Mouse (Mus musculus) midbrain, embryonic 14.5 days (tissue): ENCODE data around the gene Camk2d. TPM values are rescaled to one million over a fixed set of nuclear protein-coding genes. Genes with fewer than 3 reads are reported as not detected.

Experiments used
- ATAC-seq: fragments of 200-750 bp; cut with Nextera tagmentation; 2 replicates; pipeline ENCODE4 v1.8.0; 2017; ENCODE audit warnings: moderate number of reproducible peaks, moderate library complexity; ENCODE audit not compliant: low FRiP score, low TSS enrichment
- DNase-seq: peaks from one replicate; pipeline ENCODE4 v3.0.0-alpha.2; 2015
- H3K27ac ChIP-seq: fragments of 300-500 bp; sonication (generic); replicated peaks from 2 replicates; pipeline ENCODE4 v1.5.1; 2014; ENCODE audit warnings: mild to moderate bottlenecking, low read depth, low read length, moderate library complexity
- H3K27me3 ChIP-seq: fragments of 300-500 bp; sonication (generic); 2 replicates; pipeline ENCODE4 v1.6.1; 2014; ENCODE audit warnings: low read length, control low read depth, mixed read lengths; ENCODE audit not compliant: control insufficient read depth, insufficient read depth
- H3K36me3 ChIP-seq: fragments of 300-500 bp; sonication (generic); 2 replicates; pipeline ENCODE4 v1.6.1; 2014; ENCODE audit warnings: low read length, control low read depth; ENCODE audit not compliant: control insufficient read depth, insufficient read depth
- H3K4me1 ChIP-seq: fragments of 300-500 bp; sonication (generic); 2 replicates; pipeline ENCODE4 v1.6.1; 2014; ENCODE audit warnings: mild to moderate bottlenecking, antibody characterized with exemption, low read length, control low read depth; ENCODE audit not compliant: control insufficient read depth, insufficient read depth
- H3K4me2 ChIP-seq: fragments of 300-500 bp; sonication (generic); 2 replicates; pipeline ENCODE4 v1.6.1; 2014; ENCODE audit warnings: mild to moderate bottlenecking, low read length, moderate library complexity
- H3K4me3 ChIP-seq: fragments of 300-500 bp; sonication (generic); replicated peaks from 2 replicates; pipeline ENCODE4 v1.5.1; 2014; ENCODE audit warnings: low read depth, low read length
- H3K9ac ChIP-seq: fragments of 300-500 bp; sonication (generic); replicated peaks from 2 replicates; pipeline ENCODE4 v1.6.1; 2014; ENCODE audit warnings: mild to moderate bottlenecking, low read length, moderate library complexity
- H3K9me3 ChIP-seq: fragments of 300-500 bp; sonication (generic); 2 replicates; pipeline ENCODE4 v1.6.1; 2016; ENCODE audit warnings: low read length, control low read depth, mixed read lengths; ENCODE audit not compliant: control insufficient read depth
- WGBS: fragments of 180-500 bp; shearing (Covaris S2); extraction: QIAGEN DNeasy Blood & Tissue Kit; methylation state at CpG from one replicate; pipeline ENCODE4 v1.1.7; 2014; 5-methylcytosine and 5-hydroxymethylcytosine counted together
- polyA plus RNA-seq: library from polyadenylated mRNA; unstranded; fragments of >200 nt; fragmentation: Nextera tagmentation; extraction: Ambion mirVana; gene quantifications from 2 replicates; pipeline ENCODE4 v1.2.1, GENCODE M21; 2014

The Camk2d gene
- polyA plus RNA-seq, 1 experiment from 2014 or later, result 51.5 TPM

- H3K27ac ChIP-seq, result no peak overlapping the region
- 96% methylated on average over 3 of the region's 3 CpGs for WGBS
- no peaks in the 10 kb centered on the region for H3K36me3 ChIP-seq
- H3K27me3 ChIP-seq, result no peaks in the 10 kb centered on the region
- no peak overlapping the region for H3K4me2 ChIP-seq
- DNase-seq (no peak), ATAC-seq (no peak)
- H3K4me1 ChIP-seq, result no peaks in the 10 kb centered on the region
- H3K9ac ChIP-seq, result no peak overlapping the region
- H3K4me3 ChIP-seq, result no peak overlapping the region
- H3K9me3 ChIP-seq, result no peaks in the 10 kb centered on the region
These were observed 200.9 kb downstream of the Camk2d start for GRCm38 (mm10) chr3:126797025-126797424.

- ATAC-seq, result no peak
- no peak for DNase-seq
- 87% methylated on average over 3 of the region's 3 CpGs for WGBS
- Histone ChIP-seq H3K27me3 (no peaks in the 10 kb centered on the region), H3K4me2 (no peak overlapping the region), H3K4me1 (no peaks in the 10 kb centered on the region), H3K36me3 (no peaks in the 10 kb centered on the region), H3K9ac (no peak overlapping the region), H3K9me3 (no peaks in the 10 kb centered on the region), H3K4me3 (no peak overlapping the region), H3K27ac (no peak overlapping the region)
These were observed 201.7 kb downstream of the Camk2d start for GRCm38 (mm10) chr3:126797810-126798209.

GRCm38 (mm10) chr3:126802988-126803387 is 206.9 kb downstream of the Camk2d start:
- Histone ChIP-seq H3K9me3 (no peaks in the 10 kb centered on the region), H3K27ac (no peak overlapping the region), H3K9ac (no peak overlapping the region), H3K4me1 (no peaks in the 10 kb centered on the region), H3K4me2 (no peak overlapping the region), H3K4me3 (no peak overlapping the region), H3K36me3 (no peaks in the 10 kb centered on the region), H3K27me3 (no peaks in the 10 kb centered on the region)
- ATAC-seq, result no peak
- DNase-seq, result no peak
- 91% methylated on average over 6 of the region's 6 CpGs for WGBS

GRCm38 (mm10) chr3:126804968-126805367 is 208.9 kb downstream of the Camk2d start:
- Histone ChIP-seq H3K4me2 (no peak overlapping the region), H3K9me3 (no peaks in the 10 kb centered on the region), H3K27me3 (no peaks in the 10 kb centered on the region), H3K9ac (no peak overlapping the region), H3K4me1 (no peaks in the 10 kb centered on the region), H3K36me3 (no peaks in the 10 kb centered on the region), H3K4me3 (no peak overlapping the region), H3K27ac (no peak overlapping the region)
- DNase-seq, result no peak
- WGBS, result 75% methylated on average over 5 of the region's 5 CpGs
- no peak for ATAC-seq

- ATAC-seq (no peak), DNase-seq (no peak)
- Histone ChIP-seq H3K4me1 (no peaks in the 10 kb centered on the region), H3K27ac (no peak overlapping the region), H3K9me3 (no peaks in the 10 kb centered on the region), H3K9ac (no peak overlapping the region), H3K4me2 (no peak overlapping the region), H3K4me3 (no peak overlapping the region), H3K36me3 (no peaks in the 10 kb centered on the region), H3K27me3 (no peaks in the 10 kb centered on the region)
- 16% methylated on average over 4 of the region's 4 CpGs for WGBS
These were observed 210.0 kb downstream of the Camk2d start for GRCm38 (mm10) chr3:126806145-126806544.

GRCm38 (mm10) chr3:126809915-126810314 is 213.8 kb downstream of the Camk2d start:
- Histone ChIP-seq H3K4me1 (no peaks in the 10 kb centered on the region), H3K4me2 (no peak overlapping the region), H3K36me3 (no peaks in the 10 kb centered on the region), H3K9ac (no peak overlapping the region), H3K27ac (no peak overlapping the region), H3K27me3 (no peaks in the 10 kb centered on the region), H3K4me3 (no peak overlapping the region), H3K9me3 (no peaks in the 10 kb centered on the region)
- DNase-seq (no peak), ATAC-seq (no peak)
- 71% methylated on average over 3 of the region's 3 CpGs for WGBS

GRCm38 (mm10) chr3:126810372-126811090 is 214.4 kb downstream of the Camk2d start:
- no peaks in the 10 kb centered on the region for H3K9me3 ChIP-seq
- no peak overlapping the region for H3K27ac ChIP-seq
- no peak for DNase-seq
- no peaks in the 10 kb centered on the region for H3K27me3 ChIP-seq
- H3K9ac ChIP-seq, result no peak overlapping the region
- 89% methylated on average over 5 of the region's 5 CpGs for WGBS
- H3K4me1 ChIP-seq, result no peaks in the 10 kb centered on the region
- H3K4me2 ChIP-seq, result no peak overlapping the region
- no peak overlapping the region for H3K4me3 ChIP-seq
- no peaks in the 10 kb centered on the region for H3K36me3 ChIP-seq
- no peak for ATAC-seq

- H3K27ac ChIP-seq, result no peak overlapping the region
- ATAC-seq, result no peak
- H3K27me3 ChIP-seq, result no peaks in the 10 kb centered on the region
- H3K4me3 ChIP-seq, result no peak overlapping the region
- H3K9me3 ChIP-seq, result no peaks in the 10 kb centered on the region
- no peaks in the 10 kb centered on the region for H3K4me1 ChIP-seq
- H3K9ac ChIP-seq, result no peak overlapping the region
- no peak overlapping the region for H3K4me2 ChIP-seq
- 89% methylated on average over 3 of the region's 3 CpGs for whole genome bisulfite sequencing
- no peak for DNase-seq
- no peaks in the 10 kb centered on the region for H3K36me3 ChIP-seq
These were observed 215.5 kb downstream of the Camk2d start for GRCm38 (mm10) chr3:126811646-126812045.

GRCm38 (mm10) chr3:126822374-126822773 is 226.3 kb downstream of the Camk2d start:
- DNase-seq (no peak), ATAC-seq (no peak)
- no peaks in the 10 kb centered on the region for H3K36me3 ChIP-seq
- no peaks in the 10 kb centered on the region for H3K9me3 ChIP-seq
- H3K27ac ChIP-seq, result no peak overlapping the region
- no peaks in the 10 kb centered on the region for H3K4me1 ChIP-seq
- no peaks in the 10 kb centered on the region for H3K27me3 ChIP-seq
- H3K9ac ChIP-seq, result no peak overlapping the region
- 97% methylated on average over 3 of the region's 3 CpGs for WGBS
- no peak overlapping the region for H3K4me3 ChIP-seq
- no peak overlapping the region for H3K4me2 ChIP-seq
